Mouse (Mus musculus) monocyte, adult 5-6 weeks (primary cell): ENCODE data around the gene Ech1. TPM values are rescaled to one million over a fixed set of nuclear protein-coding genes. Genes with fewer than 3 reads are reported as not detected.

Source experiments
- ATAC-seq: fragments of 153-309, 156-312 bp; replicated peaks from 2 replicates; pipeline ENCODE4 v1.8.0; 2017; ENCODE audit warnings: mild to moderate bottlenecking; ENCODE audit not compliant: low TSS enrichment, insufficient number of reproducible peaks, severe bottlenecking, poor library complexity, low FRiP score
- total RNA-seq: library from RNA; stranded (forward); fragments of 200-1000, 200-491, 200-594 nt; gene quantifications from 3 replicates; pipeline ENCODE4 v1.2.3, GENCODE M21; 2017

The Ech1 gene
- total RNA-seq, 1 experiment from 2014 or later = 48.7 TPM

GRCm38 (mm10) chr7:28836936-28837335, 11.9 kb downstream of the Ech1 start:
- no peak for ATAC-seq

- no peak for ATAC-seq
Observed at GRCm38 (mm10) chr7:28838331-28838730, 13.3 kb downstream of the Ech1 start.

- ATAC-seq = no peak
Observed at GRCm38 (mm10) chr7:28847273-28847672, 22.3 kb downstream of the Ech1 start.

GRCm38 (mm10) chr7:28849700-28850236, 24.8 kb downstream of the Ech1 start:
- no peak for ATAC-seq

GRCm38 (mm10) chr7:28850642-28851041, 25.6 kb downstream of the Ech1 start:
- no peak for ATAC-seq

GRCm38 (mm10) chr7:28859953-28860352, 34.9 kb downstream of the Ech1 start:
- ATAC-seq = no peak

GRCm38 (mm10) chr7:28860898-28861297, 35.9 kb downstream of the Ech1 start:
- ATAC-seq = no peak

- no peak for ATAC-seq
Observed at GRCm38 (mm10) chr7:28862817-28863499, 37.9 kb downstream of the Ech1 start.

GRCm38 (mm10) chr7:28863540-28863939, 38.5 kb downstream of the Ech1 start, which contains the start of gene Lgals7:
Lgals7 (plus strand) TSS chr7:28863853.
- no peak for ATAC-seq

- no peak for ATAC-seq
Observed at GRCm38 (mm10) chr7:28864288-28864750, 39.3 kb downstream of the Ech1 start.

GRCm38 (mm10) chr7:28865481-28866300, 40.7 kb downstream of the Ech1 start:
- ATAC-seq = peak; percentile 82

- ATAC-seq = no peak
Observed at GRCm38 (mm10) chr7:28866769-28867507, 41.9 kb downstream of the Ech1 start.

- peak; percentile 58 for ATAC-seq
Observed at GRCm38 (mm10) chr7:28867508-28868340, 42.7 kb downstream of the Ech1 start.

- ATAC-seq = no peak
Observed at GRCm38 (mm10) chr7:28870901-28871664, 46.1 kb downstream of the Ech1 start.

- no peak for ATAC-seq
Observed at GRCm38 (mm10) chr7:28874565-28874964, 49.5 kb downstream of the Ech1 start.

GRCm38 (mm10) chr7:28876099-28876498, 51.1 kb downstream of the Ech1 start:
- no peak for ATAC-seq

GRCm38 (mm10) chr7:28877155-28877554, 52.1 kb downstream of the Ech1 start:
- no peak for ATAC-seq
